Mouse (Mus musculus) lung, adult 2 months (tissue): Measurements from ENCODE around the gene Gli3. TPM values are rescaled to one million over a fixed set of nuclear protein-coding genes. Genes with fewer than 3 reads are reported as not detected.
A peak's percentile ranks its signal among the peaks of the same experiment; 100 is the strongest.

Source experiments
- DNase-seq: peaks from one replicate; pipeline ENCODE4 v3.0.0; 2022
- H3K4me1 ChIP-seq: fragments of 200-500 bp; 2 replicates; pipeline ENCODE4 v1.6.1; 2011; ENCODE audit warnings: low read length; ENCODE audit not compliant: control insufficient read depth, insufficient read depth
- H3K4me3 ChIP-seq: fragments of 200-500 bp; replicated peaks from 2 replicates; pipeline ENCODE3; 2011; ENCODE audit warnings: low read depth, mild to moderate bottlenecking, control low read depth, low read length; ENCODE audit errors: extremely low read depth
- CTCF ChIP-seq: fragments of 200-500 bp; IDR thresholded peaks from 2 replicates; pipeline ENCODE4 v1.5.1; 2011; ENCODE audit warnings: mild to moderate bottlenecking, low read length, control low read depth; ENCODE audit not compliant: insufficient read depth
- POLR2A ChIP-seq: fragments of 200-500 bp; IDR thresholded peaks from 2 replicates; pipeline ENCODE4 v1.6.1; 2011; ENCODE audit warnings: low read depth, mild to moderate bottlenecking, control low read depth, low read length, borderline replicate concordance; ENCODE audit errors: extremely low read depth
- WGBS: fragments of 180-500 bp; shearing (Covaris S2); methylation state at CpG from one replicate; pipeline ENCODE4 v1.1.7; 2018; 5-methylcytosine and 5-hydroxymethylcytosine counted together
- polyA plus RNA-seq: library from polyadenylated mRNA; depleted of rRNA; stranded (reverse); fragments of >200 nt; gene quantifications from 2 replicates; pipeline ENCODE4 v1.2.3, GENCODE M21; 2012

The Gli3 gene
- polyA plus RNA-seq, 1 experiment = 2.4 TPM

- no peak for TF ChIP-seq POLR2A
- no peak for TF ChIP-seq CTCF
- WGBS = 91% methylated on average over 5 of the region's 5 CpGs
- no peaks in the 10 kb centered on the region for H3K4me1 ChIP-seq
- DNase-seq = no peak
- H3K4me3 ChIP-seq = no peak overlapping the region
Measured at GRCm38 (mm10) chr13:15580458-15580857, 117.4 kb downstream of the Gli3 start.

- TF ChIP-seq POLR2A (no peak), CTCF (no peak)
- no peak overlapping the region for H3K4me3 ChIP-seq
- no peak for DNase-seq
- WGBS = 65% methylated on average over 2 of the region's 2 CpGs
- H3K4me1 ChIP-seq = no peaks in the 10 kb centered on the region
Measured at GRCm38 (mm10) chr13:15585941-15586340, 122.9 kb downstream of the Gli3 start.

- no peak overlapping the region for H3K4me3 ChIP-seq
- 63% methylated on average over 16 of the region's 16 CpGs for WGBS
- TF ChIP-seq POLR2A (no peak), CTCF (no peak)
- no peak for DNase-seq
- no peaks in the 10 kb centered on the region for H3K4me1 ChIP-seq
Measured at GRCm38 (mm10) chr13:15588278-15589272, 125.5 kb downstream of the Gli3 start.

GRCm38 (mm10) chr13:15590326-15590933 lies 127.4 kb downstream of the Gli3 start:
- Histone ChIP-seq H3K4me3 (no peak overlapping the region), H3K4me1 (no peaks in the 10 kb centered on the region)
- TF ChIP-seq CTCF = no peak
- no peak for DNase-seq
- 62% methylated on average over 6 of the region's 6 CpGs for WGBS

GRCm38 (mm10) chr13:15596667-15597066 lies 133.6 kb downstream of the Gli3 start:
- Histone ChIP-seq H3K4me3 (no peak overlapping the region), H3K4me1 (no peaks in the 10 kb centered on the region)
- 60% methylated on average over 5 of the region's 5 CpGs for WGBS
- no peak for DNase-seq
- TF ChIP-seq POLR2A = no peak
- TF ChIP-seq CTCF = no peak

GRCm38 (mm10) chr13:15599741-15600140 lies 136.7 kb downstream of the Gli3 start:
- no peak for DNase-seq
- TF ChIP-seq POLR2A = no peak
- TF ChIP-seq CTCF = no peak
- WGBS = 60% methylated on average over 2 of the region's 2 CpGs
- Histone ChIP-seq H3K4me3 (no peak overlapping the region), H3K4me1 (no peaks in the 10 kb centered on the region)

GRCm38 (mm10) chr13:15602161-15602560 lies 139.1 kb downstream of the Gli3 start:
- no peak for DNase-seq
- TF ChIP-seq CTCF = no peak
- no peak for TF ChIP-seq POLR2A
- Histone ChIP-seq H3K4me1 (no peaks in the 10 kb centered on the region), H3K4me3 (no peak overlapping the region)
- 70% methylated on average over 5 of the region's 5 CpGs for WGBS

GRCm38 (mm10) chr13:15602677-15603221 lies 139.7 kb downstream of the Gli3 start:
- WGBS = 25% methylated on average over 4 of the region's 4 CpGs
- TF ChIP-seq CTCF (no peak), POLR2A (no peak)
- H3K4me3 ChIP-seq = no peak overlapping the region
- peak; percentile 15 for DNase-seq
- no peaks in the 10 kb centered on the region for H3K4me1 ChIP-seq

GRCm38 (mm10) chr13:15604074-15604473 lies 141.0 kb downstream of the Gli3 start:
- Histone ChIP-seq H3K4me1 (no peaks in the 10 kb centered on the region), H3K4me3 (no peak overlapping the region)
- TF ChIP-seq POLR2A (no peak), CTCF (no peak)
- DNase-seq = no peak
- 81% methylated on average over 6 of the region's 6 CpGs for WGBS
